Mouse (Mus musculus) cortical plate, adult 2 months (tissue): ENCODE measurements around the gene Naaladl2. TPM values are rescaled to one million over a fixed set of nuclear protein-coding genes. Genes with fewer than 3 reads are reported as not detected.

ENCODE experiments used
- H3K27ac ChIP-seq: fragments of 200-500 bp; 2 replicates; pipeline ENCODE4 v1.5.1; 2012; ENCODE audit warnings: low read length, control low read depth, inconsistent platforms; ENCODE audit not compliant: insufficient read depth
- H3K4me1 ChIP-seq: fragments of 200-500 bp; 2 replicates; pipeline ENCODE4 v1.6.1; 2011; ENCODE audit warnings: low read length; ENCODE audit not compliant: control insufficient read depth, insufficient read depth
- H3K4me3 ChIP-seq: fragments of 200-500 bp; 2 replicates; pipeline ENCODE4 v1.5.1; 2011; ENCODE audit warnings: mild to moderate bottlenecking, low read length, control low read depth; ENCODE audit not compliant: insufficient read depth
- CTCF ChIP-seq: fragments of 200-500 bp; IDR thresholded peaks from 2 replicates; pipeline ENCODE4 v1.5.1; 2011; ENCODE audit warnings: mild to moderate bottlenecking, control low read depth, low read length; ENCODE audit not compliant: insufficient read depth; ENCODE audit errors: extremely low read depth
- POLR2A ChIP-seq: fragments of 200-500 bp; IDR thresholded peaks from 2 replicates; pipeline ENCODE4 v1.6.1; 2011; ENCODE audit warnings: mild to moderate bottlenecking, low read length, control low read depth; ENCODE audit not compliant: insufficient read depth; ENCODE audit errors: extremely low read depth
- polyA plus RNA-seq: library from polyadenylated mRNA; depleted of rRNA; stranded (reverse); fragments of >200 nt; gene quantifications from 2 replicates; pipeline ENCODE4 v1.2.3, GENCODE M21; 2012

Gene Naaladl2
- polyA plus RNA-seq, 1 experiment = 1.0 TPM

DNA sequence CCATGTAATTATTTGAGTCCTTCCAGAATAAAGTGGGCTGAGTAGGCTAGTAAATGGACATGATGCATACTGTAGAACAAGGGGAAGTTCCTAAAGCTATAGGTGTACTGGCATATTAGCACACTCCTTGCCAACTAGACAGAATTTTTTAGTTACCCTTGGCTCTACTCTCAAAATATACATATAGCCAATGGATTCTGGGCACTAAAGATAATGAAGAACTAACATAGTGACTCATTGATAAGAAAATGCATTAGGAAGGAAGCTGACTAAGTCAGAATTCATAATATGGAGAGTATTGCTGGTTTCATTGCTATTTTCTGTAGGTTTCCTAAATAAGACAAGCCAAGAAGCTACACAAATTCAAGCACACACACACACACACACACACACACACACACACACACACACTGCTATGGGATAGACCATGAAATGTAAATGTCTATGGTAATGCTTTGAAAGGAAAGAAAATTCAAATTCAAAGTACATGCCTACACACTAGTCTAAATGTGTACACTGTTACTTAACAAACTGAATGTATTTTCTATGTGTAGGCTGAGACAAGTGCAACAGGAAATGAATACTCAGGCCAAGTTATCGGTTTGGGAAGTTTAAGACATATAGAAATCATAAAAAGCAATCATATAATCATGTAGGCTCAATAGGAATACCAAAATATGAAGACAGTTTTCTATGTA is 356.5 kb downstream of the Naaladl2 start:
- H3K4me3 ChIP-seq = no peak overlapping the region
- H3K4me1 ChIP-seq = no peaks in the 10 kb centered on the region

DNA sequence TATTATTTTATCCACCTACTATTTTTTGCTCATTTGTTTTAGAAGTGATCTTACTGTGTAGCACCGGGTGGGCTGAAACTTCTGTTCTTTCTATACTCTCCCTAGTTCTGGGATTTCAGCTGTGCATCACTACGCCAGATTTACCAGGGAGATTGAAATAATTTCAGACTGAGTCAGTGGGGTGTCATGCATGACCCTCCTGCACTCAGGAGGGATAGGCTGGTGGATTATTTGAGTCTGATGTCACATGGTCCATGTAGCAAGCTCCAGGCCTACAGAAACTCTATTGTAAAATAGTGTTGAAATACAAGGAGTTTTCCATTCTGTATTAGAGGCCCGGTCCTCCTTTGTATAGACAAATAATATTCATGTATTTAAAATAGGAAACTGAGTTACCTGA is 360.0 kb downstream of the Naaladl2 start:
- no peak overlapping the region for H3K4me3 ChIP-seq
- TF ChIP-seq POLR2A (no peak), CTCF (no peak)
- H3K4me1 ChIP-seq = no peaks in the 10 kb centered on the region
- no peak overlapping the region for H3K27ac ChIP-seq

More for the DNA sequence above, 356.5 kb downstream of the Naaladl2 start:
- no peak for TF ChIP-seq POLR2A
- TF ChIP-seq CTCF = no peak
- H3K27ac ChIP-seq = no peak overlapping the region

DNA sequence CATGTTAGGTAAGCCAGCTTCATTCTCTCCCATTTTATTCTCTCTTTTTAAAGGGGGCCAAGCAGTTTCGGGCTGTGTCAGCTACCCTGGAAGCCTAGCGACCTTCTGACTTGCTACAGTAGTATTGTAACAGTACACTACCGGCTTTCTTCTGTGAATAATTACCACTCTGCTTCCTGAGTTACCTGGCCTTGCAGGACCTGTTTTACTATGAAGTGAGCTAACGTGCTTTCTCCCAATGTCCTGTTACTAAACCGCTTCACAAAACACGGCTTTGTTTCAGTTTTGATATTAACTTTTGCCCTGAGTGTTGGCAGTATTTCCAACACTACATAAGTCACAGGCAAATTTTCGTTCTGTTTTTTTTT is 360.6 kb downstream of the Naaladl2 start:
- TF ChIP-seq CTCF = no peak
- TF ChIP-seq POLR2A = no peak
- H3K27ac ChIP-seq = no peak overlapping the region

DNA sequence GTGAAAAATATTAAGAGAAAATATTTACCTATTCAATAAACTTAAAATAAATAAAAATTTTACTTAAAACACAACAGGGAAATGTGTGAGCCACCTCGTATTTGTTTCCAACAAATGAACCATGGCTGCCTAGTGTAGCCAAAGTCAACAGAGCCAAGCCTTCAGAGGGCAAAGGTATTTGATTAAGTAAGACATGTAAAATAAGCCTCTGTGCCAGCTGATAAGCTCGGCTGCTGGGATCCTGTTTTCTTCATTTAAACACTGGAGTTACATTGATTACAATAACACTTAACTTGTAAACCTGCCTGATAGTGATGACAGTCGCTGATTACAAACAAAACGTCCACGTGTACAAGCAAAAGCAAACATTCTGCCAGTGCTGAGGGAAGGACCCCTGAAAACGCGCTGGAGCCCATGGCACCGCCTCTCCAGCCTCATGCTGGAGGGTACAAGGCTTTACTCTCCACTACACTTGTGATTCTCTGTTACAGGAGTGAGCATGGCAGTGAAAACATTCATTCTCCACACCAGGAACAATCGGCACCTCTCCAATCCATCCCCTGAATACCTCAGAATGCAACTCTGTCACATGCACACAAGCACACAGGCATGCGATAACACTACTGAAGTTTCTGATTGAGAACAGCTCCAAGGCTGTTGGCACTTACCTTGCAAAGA is 361.1 kb downstream of the Naaladl2 start:
- no peak for TF ChIP-seq POLR2A
- no peaks in the 10 kb centered on the region for H3K4me1 ChIP-seq

More for the DNA sequence above, 360.6 kb downstream of the Naaladl2 start:
- H3K4me3 ChIP-seq = no peak overlapping the region
- no peaks in the 10 kb centered on the region for H3K4me1 ChIP-seq

DNA sequence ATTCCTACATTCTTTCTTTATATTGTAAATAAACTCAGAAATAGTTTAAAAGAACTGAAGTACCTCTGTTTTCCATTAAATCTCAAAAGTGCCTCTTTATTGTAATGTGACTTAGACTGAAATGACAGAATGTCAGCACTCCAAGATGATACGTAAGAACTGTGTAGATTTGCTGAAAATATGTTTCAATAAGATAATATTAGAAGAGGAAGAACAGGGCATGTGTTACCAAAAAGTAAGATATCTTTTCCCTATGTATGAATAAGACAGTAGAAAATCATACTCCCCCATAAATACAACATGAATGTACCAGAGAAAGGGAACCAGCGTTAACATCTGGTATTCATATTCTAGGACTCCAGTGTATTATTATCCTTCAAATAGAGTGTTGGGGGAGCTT is 362.4 kb downstream of the Naaladl2 start:
- TF ChIP-seq CTCF (no peak), POLR2A (no peak)
- Histone ChIP-seq H3K4me1 (no peaks in the 10 kb centered on the region), H3K4me3 (no peak overlapping the region), H3K27ac (no peak overlapping the region)

More for the DNA sequence above, 361.1 kb downstream of the Naaladl2 start:
- no peak overlapping the region for H3K4me3 ChIP-seq
- H3K27ac ChIP-seq = no peak overlapping the region

DNA sequence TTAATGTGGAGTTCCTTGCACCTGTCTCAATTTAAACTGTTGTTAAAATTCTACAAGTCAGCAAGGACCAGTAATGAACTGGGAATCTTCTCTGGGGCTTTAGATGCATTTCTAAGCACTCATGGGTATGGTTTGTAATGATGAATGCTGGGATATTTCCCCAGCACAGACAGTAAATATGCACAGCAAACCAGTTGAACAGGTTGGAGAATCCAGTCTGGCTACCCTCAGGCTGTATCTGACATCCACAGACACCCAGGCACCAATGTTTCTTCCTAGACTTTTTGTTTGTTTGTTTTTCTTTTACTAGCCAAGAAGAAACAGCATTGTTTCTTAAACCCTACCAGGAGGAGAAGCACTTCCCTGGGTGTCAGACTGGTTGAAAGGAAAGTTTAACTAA is 365.6 kb downstream of the Naaladl2 start:
- no peak overlapping the region for H3K4me3 ChIP-seq
- no peak for TF ChIP-seq POLR2A
- H3K27ac ChIP-seq = no peak overlapping the region
- H3K4me1 ChIP-seq = no peaks in the 10 kb centered on the region

DNA sequence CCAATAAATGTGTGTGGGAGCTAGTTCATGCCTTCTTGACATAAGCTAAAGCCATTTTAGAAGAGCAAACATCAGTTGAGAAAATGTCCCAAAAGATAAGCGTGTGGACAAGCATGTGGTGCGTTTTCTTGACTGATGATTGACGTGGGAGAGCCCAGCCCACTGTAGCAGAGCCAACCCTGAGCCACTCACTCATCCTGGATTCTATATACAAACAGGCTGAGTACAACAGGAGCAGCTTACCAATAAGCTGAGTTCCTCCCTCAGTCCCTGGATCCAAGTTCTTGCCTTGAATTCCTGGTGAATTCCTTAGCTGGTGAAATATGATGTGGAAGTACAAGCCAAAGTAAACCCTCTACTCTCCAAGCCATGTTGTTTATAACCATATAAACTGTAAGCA is 395.0 kb downstream of the Naaladl2 start:
- Histone ChIP-seq H3K27ac (no peak overlapping the region), H3K4me1 (no peaks in the 10 kb centered on the region), H3K4me3 (no peak overlapping the region)
- TF ChIP-seq POLR2A (no peak), CTCF (no peak)

DNA sequence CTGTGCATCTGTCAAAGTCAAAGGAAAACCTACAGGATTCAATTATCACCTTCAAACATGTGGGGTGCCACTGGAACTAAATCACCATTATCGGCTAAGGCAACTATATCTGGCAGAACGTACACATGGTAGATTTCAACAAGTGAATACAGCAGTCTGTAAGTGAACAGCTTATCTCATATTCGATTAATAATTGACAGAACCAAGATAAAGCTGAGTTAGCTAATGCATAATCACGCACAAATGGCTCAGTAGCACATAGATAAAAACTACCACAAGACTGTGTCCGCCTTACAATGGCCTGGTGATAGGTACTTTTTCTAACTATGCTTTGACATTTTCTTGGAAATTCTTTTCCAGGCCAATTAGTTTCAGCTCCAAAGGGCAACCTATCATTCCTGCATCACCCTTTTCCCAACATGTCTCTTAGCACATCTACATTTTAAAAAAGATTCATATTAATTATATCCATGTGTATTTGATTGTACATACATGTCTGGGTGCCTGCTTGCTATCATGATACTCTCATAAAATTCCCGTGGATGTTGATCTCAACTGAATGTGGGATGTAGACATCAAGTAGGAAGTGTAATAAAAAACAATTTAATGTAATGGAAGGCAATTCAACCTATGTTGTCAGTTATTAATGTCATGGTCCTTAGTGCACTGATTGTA is 396.7 kb downstream of the Naaladl2 start:
- Histone ChIP-seq H3K4me3 (no peak overlapping the region), H3K4me1 (no peaks in the 10 kb centered on the region), H3K27ac (no peak overlapping the region)
- TF ChIP-seq POLR2A (no peak), CTCF (no peak)

DNA sequence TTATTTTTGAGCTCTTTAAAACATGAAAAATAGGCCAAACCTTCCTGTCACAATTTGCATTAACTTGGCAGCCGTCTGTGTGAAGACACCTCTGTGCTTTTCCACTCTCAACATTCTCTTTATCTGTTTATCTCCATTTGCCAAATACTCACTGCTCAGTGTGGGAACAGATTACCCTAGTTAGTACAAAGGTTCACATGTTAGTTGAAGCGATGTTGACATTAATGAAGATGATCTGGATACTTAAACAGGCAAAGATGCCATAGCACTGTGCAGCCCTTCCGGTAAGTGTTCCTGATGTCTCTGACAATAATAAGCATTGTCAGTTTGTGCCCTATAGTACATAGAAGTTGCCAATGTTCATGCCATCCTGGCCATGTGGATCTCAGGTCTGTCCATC is 400.1 kb downstream of the Naaladl2 start:
- H3K4me1 ChIP-seq = no peaks in the 10 kb centered on the region
- TF ChIP-seq CTCF (no peak), POLR2A (no peak)
- H3K4me3 ChIP-seq = no peak overlapping the region
- no peak overlapping the region for H3K27ac ChIP-seq
